Mouse (Mus musculus) left cerebral cortex, adult 18-20 months (tissue): Measurements from ENCODE around the gene Nfib. TPM values are rescaled to one million over a fixed set of nuclear protein-coding genes. Genes with fewer than 3 reads are reported as not detected.

Experiments
- DNase-seq, 2 experiments: peaks; one replicate each; pipeline ENCODE4 v3.0.0; 2021 to 2022; ENCODE audit warnings: low spot score in 2 of 2, mixed read lengths in 1 of 2
- total RNA-seq, 2 experiments: library from RNA; stranded (reverse); gene quantifications; 2 replicates each; pipeline ENCODE4 v1.2.3; 2021

Gene Nfib
- total RNA-seq, 2 experiments from 2014 or later, result 79.0 to 80.3 TPM

- peak in 1 of 2 experiments; percentile 20 for DNase-seq
Measured at GRCm38 (mm10) chr4:82542656-82543397, 162.7 kb downstream of the Nfib start.

- DNase-seq, result peak; percentile 76 to 82
Measured at GRCm38 (mm10) chr4:82541894-82542510, 163.5 kb downstream of the Nfib start.

- DNase-seq, result no peak
Measured at GRCm38 (mm10) chr4:82540466-82540990, 165.0 kb downstream of the Nfib start.

- DNase-seq, result no peak
Measured at GRCm38 (mm10) chr4:82540048-82540410, 165.5 kb downstream of the Nfib start.

GRCm38 (mm10) chr4:82539406-82540047 lies 166.0 kb downstream of the Nfib start:
- DNase-seq, result no peak

- no peak for DNase-seq
Measured at GRCm38 (mm10) chr4:82538815-82539214, 166.7 kb downstream of the Nfib start.

GRCm38 (mm10) chr4:82538069-82538811 lies 167.3 kb downstream of the Nfib start:
- peak in 1 of 2 experiments; percentile 20 for DNase-seq

GRCm38 (mm10) chr4:82537279-82537967 lies 168.1 kb downstream of the Nfib start:
- peak in 1 of 2 experiments; percentile 27 for DNase-seq

GRCm38 (mm10) chr4:82536435-82537278 lies 168.9 kb downstream of the Nfib start:
- DNase-seq, result peak in 1 of 2 experiments; percentile 15

GRCm38 (mm10) chr4:82535606-82536434 lies 169.7 kb downstream of the Nfib start:
- DNase-seq, result no peak

GRCm38 (mm10) chr4:82533231-82533630 lies 172.3 kb downstream of the Nfib start:
- no peak for DNase-seq

- no peak for DNase-seq
Measured at GRCm38 (mm10) chr4:82532443-82533191, 172.9 kb downstream of the Nfib start.

- DNase-seq, result no peak
Measured at GRCm38 (mm10) chr4:82531977-82532376, 173.6 kb downstream of the Nfib start.

GRCm38 (mm10) chr4:82530875-82531353 lies 174.6 kb downstream of the Nfib start:
- DNase-seq, result no peak

- no peak for DNase-seq
Measured at GRCm38 (mm10) chr4:82528978-82529377, 176.6 kb downstream of the Nfib start.

- DNase-seq, result no peak
Measured at GRCm38 (mm10) chr4:82519935-82520334, 185.6 kb downstream of the Nfib start.

GRCm38 (mm10) chr4:82518132-82518531 lies 187.4 kb downstream of the Nfib start:
- DNase-seq, result no peak

GRCm38 (mm10) chr4:82517311-82517710 lies 188.2 kb downstream of the Nfib start:
- no peak for DNase-seq
